Mouse (Mus musculus): ENCODE data around the gene Cdhr4. TPM values are rescaled to one million over a fixed set of nuclear protein-coding genes. Genes with fewer than 3 reads are reported as not detected.

Gene Cdhr4
- polyA plus RNA-seq (2014; fragmentation: Nextera tagmentation; extraction: Ambion mirVana) = 5.1 and 5.6 TPM in 2 replicates

GRCm38 (mm10) chr9:107992197-107992596, at the start of gene Cdhr4:
Gene Cdhr4, plus strand, starts transcription at chr9:107992497.
- no peak within 1 kb of the TSS for H3K4me3 ChIP-seq (ENCODE audit: low read depth, low read length)
- no peak within 1 kb of the TSS for H3K27ac ChIP-seq (ENCODE audit: low read depth, low read length)
- no peaks in the 10 kb centered on the region; the same call in 1 of the 2 replicates for H3K27me3 ChIP-seq (replicated peaks; ENCODE audit: control insufficient read depth, insufficient read depth, low read length)
- H3K9ac ChIP-seq (ENCODE audit: low read depth, low read length) = no peak within 1 kb of the TSS
- ATAC-seq (replicated peaks; ENCODE audit: low FRiP score) (no peak), DNase-seq (ENCODE audit: low spot score) (no peak)
- no peaks in the 10 kb centered on the region for H3K9me3 ChIP-seq (ENCODE audit: control insufficient read depth, low read length)
- H3K36me3 ChIP-seq (ENCODE audit: control insufficient read depth, insufficient read depth, low read length) = no peaks in the 10 kb centered on the region
- no peak within 1 kb of the TSS for H3K4me2 ChIP-seq
- H3K4me1 ChIP-seq (replicated peaks; ENCODE audit: control insufficient read depth, insufficient read depth, low read length) = peaks cover 3% of the 10 kb centered on the region
- 60% methylated on average over 2 of the region's 2 CpGs for WGBS

- no peaks in the 10 kb centered on the region for H3K36me3 ChIP-seq (ENCODE audit: control insufficient read depth, insufficient read depth, low read length)
- no peak overlapping the region for H3K9ac ChIP-seq (ENCODE audit: low read depth, low read length)
- no peaks in the 10 kb centered on the region for H3K27me3 ChIP-seq (replicated peaks; ENCODE audit: control insufficient read depth, insufficient read depth, low read length)
- no peak for ATAC-seq (replicated peaks; ENCODE audit: low FRiP score)
- no peak for DNase-seq (ENCODE audit: low spot score)
- no peak overlapping the region for H3K4me2 ChIP-seq
- peaks cover 10% of the 10 kb centered on the region for H3K4me1 ChIP-seq (replicated peaks; ENCODE audit: control insufficient read depth, insufficient read depth, low read length)
- H3K4me3 ChIP-seq (ENCODE audit: low read depth, low read length) = no peak overlapping the region
- WGBS = 84% methylated on average over 31 of the region's 31 CpGs
- H3K9me3 ChIP-seq (ENCODE audit: control insufficient read depth, low read length) = no peaks in the 10 kb centered on the region
- H3K27ac ChIP-seq (ENCODE audit: low read depth, low read length) = no peak overlapping the region
Observed at GRCm38 (mm10) chr9:107947241-107948194, 44.8 kb upstream of the Cdhr4 start.

- 79% methylated on average over 13 of the region's 13 CpGs for WGBS
Observed at GRCm38 (mm10) chr9:107949184-107949921, 42.9 kb upstream of the Cdhr4 start.

GRCm38 (mm10) chr9:107949922-107950235, 42.4 kb upstream of the Cdhr4 start, which contains the start of gene Traip:
Gene Traip, plus strand, starts transcription at chr9:107950136.
- no peaks in the 10 kb centered on the region for H3K9me3 ChIP-seq (ENCODE audit: control insufficient read depth, low read length)
- peak within 1 kb of the TSS; percentile 33; the same call in 1 of the 2 replicates for H3K27ac ChIP-seq (ENCODE audit: low read depth, low read length)
- H3K4me3 ChIP-seq (ENCODE audit: low read depth, low read length) = peak within 1 kb of the TSS; percentile 72
- H3K9ac ChIP-seq (ENCODE audit: low read depth, low read length) = peak within 1 kb of the TSS; percentile 78
- H3K4me2 ChIP-seq = peak within 1 kb of the TSS; percentile 66
- no peaks in the 10 kb centered on the region for H3K27me3 ChIP-seq (replicated peaks; ENCODE audit: control insufficient read depth, insufficient read depth, low read length)
- DNase-seq (ENCODE audit: low spot score) (no peak), ATAC-seq (replicated peaks; ENCODE audit: low FRiP score) (no peak)
- 90% methylated on average over 10 of the region's 10 CpGs for WGBS
- H3K36me3 ChIP-seq (ENCODE audit: control insufficient read depth, insufficient read depth, low read length) = no peaks in the 10 kb centered on the region
- H3K4me1 ChIP-seq (replicated peaks; ENCODE audit: control insufficient read depth, insufficient read depth, low read length) = peaks cover 12% of the 10 kb centered on the region

More at GRCm38 (mm10) chr9:107949184-107949921, 42.9 kb upstream of the Cdhr4 start:
- Histone ChIP-seq H3K9me3 (ENCODE audit: control insufficient read depth, low read length) (no peaks in the 10 kb centered on the region), H3K36me3 (ENCODE audit: control insufficient read depth, insufficient read depth, low read length) (no peaks in the 10 kb centered on the region), H3K27ac (ENCODE audit: low read depth, low read length) (no peak overlapping the region), H3K4me2 (no peak overlapping the region), H3K4me3 (ENCODE audit: low read depth, low read length) (no peak overlapping the region), H3K4me1 (replicated peaks; ENCODE audit: control insufficient read depth, insufficient read depth, low read length) (peaks cover 12% of the 10 kb centered on the region), H3K27me3 (replicated peaks; ENCODE audit: control insufficient read depth, insufficient read depth, low read length) (no peaks in the 10 kb centered on the region), H3K9ac (ENCODE audit: low read depth, low read length) (no peak overlapping the region)
- ATAC-seq (replicated peaks; ENCODE audit: low FRiP score) (no peak), DNase-seq (ENCODE audit: low spot score) (no peak)

- Histone ChIP-seq H3K27me3 (replicated peaks; ENCODE audit: control insufficient read depth, insufficient read depth, low read length) (no peaks in the 10 kb centered on the region), H3K9ac (ENCODE audit: low read depth, low read length) (peak overlapping the region; percentile 78), H3K9me3 (ENCODE audit: control insufficient read depth, low read length) (no peaks in the 10 kb centered on the region), H3K4me2 (peak overlapping the region; percentile 66), H3K27ac (ENCODE audit: low read depth, low read length) (peak overlapping the region; percentile 33; the same call in 1 of the 2 replicates), H3K36me3 (ENCODE audit: control insufficient read depth, insufficient read depth, low read length) (no peaks in the 10 kb centered on the region), H3K4me1 (replicated peaks; ENCODE audit: control insufficient read depth, insufficient read depth, low read length) (peaks cover 12% of the 10 kb centered on the region), H3K4me3 (ENCODE audit: low read depth, low read length) (peak overlapping the region; percentile 72)
- peak; percentile 84 for DNase-seq (ENCODE audit: low spot score)
- 17% methylated on average over 45 of the region's 45 CpGs for WGBS
- ATAC-seq (replicated peaks; ENCODE audit: low FRiP score) = peak; percentile 87
Observed at GRCm38 (mm10) chr9:107950460-107951355, 41.6 kb upstream of the Cdhr4 start.

- H3K9ac ChIP-seq (ENCODE audit: low read depth, low read length) = no peak overlapping the region
- H3K36me3 ChIP-seq (ENCODE audit: control insufficient read depth, insufficient read depth, low read length) = peaks cover 18% of the 10 kb centered on the region
- ATAC-seq (replicated peaks; ENCODE audit: low FRiP score) (no peak), DNase-seq (ENCODE audit: low spot score) (no peak)
- peaks cover 12% of the 10 kb centered on the region for H3K4me1 ChIP-seq (replicated peaks; ENCODE audit: control insufficient read depth, insufficient read depth, low read length)
- H3K9me3 ChIP-seq (ENCODE audit: control insufficient read depth, low read length) = no peaks in the 10 kb centered on the region
- H3K4me2 ChIP-seq = no peak overlapping the region
- H3K27ac ChIP-seq (ENCODE audit: low read depth, low read length) = no peak overlapping the region
- 79% methylated on average over 6 of the region's 6 CpGs for WGBS
- no peak overlapping the region for H3K4me3 ChIP-seq (ENCODE audit: low read depth, low read length)
- H3K27me3 ChIP-seq (replicated peaks; ENCODE audit: control insufficient read depth, insufficient read depth, low read length) = no peaks in the 10 kb centered on the region
Observed at GRCm38 (mm10) chr9:107955613-107956289, 36.5 kb upstream of the Cdhr4 start.

- H3K4me3 ChIP-seq (ENCODE audit: low read depth, low read length) = no peak overlapping the region
- no peaks in the 10 kb centered on the region for H3K9me3 ChIP-seq (ENCODE audit: control insufficient read depth, low read length)
- no peak for ATAC-seq (replicated peaks; ENCODE audit: low FRiP score)
- H3K4me2 ChIP-seq = no peak overlapping the region
- H3K9ac ChIP-seq (ENCODE audit: low read depth, low read length) = no peak overlapping the region
- H3K4me1 ChIP-seq (replicated peaks; ENCODE audit: control insufficient read depth, insufficient read depth, low read length) = peaks cover 5% of the 10 kb centered on the region
- peaks cover 21% of the 10 kb centered on the region for H3K36me3 ChIP-seq (ENCODE audit: control insufficient read depth, insufficient read depth, low read length)
- H3K27me3 ChIP-seq (replicated peaks; ENCODE audit: control insufficient read depth, insufficient read depth, low read length) = no peaks in the 10 kb centered on the region
- DNase-seq (ENCODE audit: low spot score) = no peak
- H3K27ac ChIP-seq (ENCODE audit: low read depth, low read length) = no peak overlapping the region
- WGBS = 70% methylated on average over 6 of the region's 6 CpGs
Observed at GRCm38 (mm10) chr9:107957141-107957540, 35.2 kb upstream of the Cdhr4 start.
